Mouse (Mus musculus): ENCODE data around the gene Mlh1.

The Mlh1 gene

GRCm38 (mm10) chr9:111271434-111272160 lies at the start of gene Mlh1, which contains the start of gene Epm2aip1:
Gene Mlh1, minus strand, starts transcription at chr9:111271791.
Gene Epm2aip1, plus strand, starts transcription at chr9:111271929.
- in situ Hi-C loops (cut with MboI, MseI): no loop called here

GRCm38 (mm10) chr9:111320912-111321311 lies 49.3 kb upstream of the Mlh1 start:
- in situ Hi-C loops (cut with MboI, MseI): no loop called here

GRCm38 (mm10) chr9:111314219-111314618 lies 42.6 kb upstream of the Mlh1 start:
- in situ Hi-C loops (cut with MboI, MseI): no loop called here

GRCm38 (mm10) chr9:111313793-111314192 lies 42.2 kb upstream of the Mlh1 start:
- in situ Hi-C loops (cut with MboI, MseI): no loop called here

GRCm38 (mm10) chr9:111313299-111313698 lies 41.7 kb upstream of the Mlh1 start:
- in situ Hi-C loops (cut with MboI, MseI): no loop called here

- in situ Hi-C loops (cut with MboI, MseI): no loop called here
Observed at GRCm38 (mm10) chr9:111312442-111313141, 41.0 kb upstream of the Mlh1 start.

- in situ Hi-C loops (cut with MboI, MseI): no loop called here
Observed at GRCm38 (mm10) chr9:111311843-111312441, 40.4 kb upstream of the Mlh1 start.

GRCm38 (mm10) chr9:111311031-111311842 lies 39.6 kb upstream of the Mlh1 start, which contains the start of gene Trank1:
Gene Trank1, plus strand, starts transcription at chr9:111311739.
- in situ Hi-C loops (cut with MboI, MseI): no loop called here

GRCm38 (mm10) chr9:111306142-111306541 lies 34.6 kb upstream of the Mlh1 start:
- in situ Hi-C loops (cut with MboI, MseI): no loop called here

- in situ Hi-C loops (cut with MboI, MseI): no loop called here
Observed at GRCm38 (mm10) chr9:111304036-111304435, 32.4 kb upstream of the Mlh1 start.

- in situ Hi-C loops (cut with MboI, MseI): no loop called here
Observed at GRCm38 (mm10) chr9:111302196-111302831, 30.7 kb upstream of the Mlh1 start.

- in situ Hi-C loops (cut with MboI, MseI): no loop called here
Observed at GRCm38 (mm10) chr9:111298606-111299005, 27.0 kb upstream of the Mlh1 start.

- in situ Hi-C loops (cut with MboI, MseI): no loop called here
Observed at GRCm38 (mm10) chr9:111296433-111296832, 24.8 kb upstream of the Mlh1 start.

- in situ Hi-C loops (cut with MboI, MseI): no loop called here
Observed at GRCm38 (mm10) chr9:111295323-111295722, 23.7 kb upstream of the Mlh1 start.

GRCm38 (mm10) chr9:111294911-111295310 lies 23.3 kb upstream of the Mlh1 start:
- in situ Hi-C loops (cut with MboI, MseI): no loop called here

- in situ Hi-C loops (cut with MboI, MseI): no loop called here
Observed at GRCm38 (mm10) chr9:111293234-111293633, 21.6 kb upstream of the Mlh1 start.

- in situ Hi-C loops (cut with MboI, MseI): no loop called here
Observed at GRCm38 (mm10) chr9:111290539-111291100, 19.0 kb upstream of the Mlh1 start.

- in situ Hi-C loops (cut with MboI, MseI): no loop called here
Observed at GRCm38 (mm10) chr9:111289832-111290339, 18.3 kb upstream of the Mlh1 start.

GRCm38 (mm10) chr9:111289294-111289831 lies 17.8 kb upstream of the Mlh1 start:
- in situ Hi-C loops (cut with MboI, MseI): no loop called here

GRCm38 (mm10) chr9:111287956-111288355 lies 16.4 kb upstream of the Mlh1 start:
- in situ Hi-C loops (cut with MboI, MseI): no loop called here

Data from T-helper 2 cell (primary cell).